Mouse (Mus musculus): ENCODE measurements around the gene Uts2r.

Gene Uts2r

DNA sequence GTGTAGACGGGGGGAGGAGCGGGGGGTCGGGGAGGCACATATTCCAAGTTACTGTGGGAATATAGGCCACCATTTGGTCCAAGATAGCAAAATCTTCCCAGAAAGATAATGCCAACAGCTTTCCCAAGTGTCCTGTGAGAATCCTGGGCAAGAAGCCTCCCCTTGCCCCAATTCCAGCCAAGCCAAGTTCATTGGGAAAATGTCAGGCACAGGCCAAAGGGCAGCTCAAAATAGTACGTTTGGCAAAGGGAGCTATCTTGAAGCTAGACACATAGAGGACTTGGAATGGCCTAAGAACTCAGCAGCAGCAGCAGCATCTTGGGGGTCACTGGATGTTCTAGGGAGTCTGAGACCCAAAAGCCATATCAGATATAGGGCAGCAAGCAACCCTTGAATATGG is 3.7 kb downstream of the Uts2r start:
- no peak for DNase-seq (ENCODE audit: low spot score)

DNA sequence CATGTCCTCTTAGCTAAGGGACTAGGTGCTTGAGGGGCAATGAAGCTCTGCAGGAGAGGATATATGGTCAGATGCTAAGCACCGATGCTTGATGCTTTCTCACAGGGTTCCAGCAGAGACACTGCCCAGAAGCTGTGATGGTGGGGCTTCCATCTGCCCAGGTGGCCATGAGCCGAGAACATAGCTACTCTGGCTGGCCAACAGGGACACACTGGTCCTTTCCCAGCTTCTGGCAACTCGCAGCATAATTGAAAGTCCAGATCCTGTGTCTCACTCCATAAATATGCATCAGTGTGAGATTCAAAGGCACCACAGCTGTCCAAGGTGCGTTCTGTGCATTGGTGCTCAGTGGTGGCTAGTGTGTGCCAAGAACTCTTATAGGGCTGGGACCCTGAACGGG is 13.1 kb downstream of the Uts2r start:
- DNase-seq (ENCODE audit: low spot score): no peak

DNA sequence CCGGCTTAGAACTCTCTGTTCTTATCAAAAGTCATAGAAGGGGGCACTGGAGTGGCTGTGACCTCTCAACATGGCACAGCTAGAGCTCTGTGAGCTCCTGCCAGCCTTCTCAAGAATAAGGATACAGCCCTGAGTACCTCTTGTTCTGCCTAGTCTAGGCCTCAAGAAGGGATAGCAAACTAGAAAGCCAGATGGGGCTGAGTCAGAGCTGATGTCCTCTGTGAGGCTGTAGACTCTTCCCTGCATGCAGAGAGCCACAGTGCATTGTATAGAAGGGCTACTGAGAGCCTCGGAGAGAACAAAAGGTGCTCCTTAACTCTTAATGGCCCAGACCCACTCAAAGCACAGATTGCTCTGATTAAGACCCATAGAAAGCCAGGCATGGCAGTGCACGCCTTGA is 14.2 kb downstream of the Uts2r start:
- no peak for DNase-seq (ENCODE audit: low spot score)

GRCm38 (mm10) chr11:121176285-121177270 is 16.5 kb downstream of the Uts2r start:
- DNase-seq (ENCODE audit: low spot score): peak; percentile 44

GRCm38 (mm10) chr11:121189681-121190080 is 29.6 kb downstream of the Uts2r start:
- peak; percentile 26 for DNase-seq (ENCODE audit: low spot score)

- DNase-seq (ENCODE audit: low spot score): no peak
Measured at GRCm38 (mm10) chr11:121192742-121193141, 32.7 kb downstream of the Uts2r start.

DNA sequence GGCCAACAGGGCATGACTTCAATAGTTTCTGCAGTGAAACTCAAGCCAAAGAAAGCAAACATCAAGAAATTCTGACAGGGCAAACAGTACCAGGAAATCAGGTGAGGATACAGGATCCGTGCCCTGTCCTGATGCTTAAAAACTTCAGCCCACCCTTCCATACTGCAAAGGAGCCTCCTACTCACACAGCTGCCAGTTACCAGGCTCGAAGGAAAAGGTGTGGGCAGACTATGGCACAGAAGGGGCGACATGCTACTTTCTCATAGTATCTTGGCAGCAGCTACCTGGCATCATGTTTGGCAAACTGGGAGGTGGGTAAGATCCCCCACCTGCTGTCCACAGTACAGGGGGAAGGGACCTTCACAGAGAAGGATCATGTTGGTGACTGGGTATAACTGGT is 33.3 kb downstream of the Uts2r start:
- DNase-seq (ENCODE audit: low spot score): no peak

GRCm38 (mm10) chr11:121198622-121199021 is 38.6 kb downstream of the Uts2r start:
- DNase-seq (ENCODE audit: low spot score): no peak

- no peak for DNase-seq (ENCODE audit: low spot score)
Measured at GRCm38 (mm10) chr11:121199851-121200250, 39.8 kb downstream of the Uts2r start.

- DNase-seq (ENCODE audit: low spot score): no peak
Measured at GRCm38 (mm10) chr11:121200781-121201180, 40.7 kb downstream of the Uts2r start.

- peak; percentile 37 for DNase-seq (ENCODE audit: low spot score)
Measured at GRCm38 (mm10) chr11:121201436-121202198, 41.5 kb downstream of the Uts2r start.

- no peak for DNase-seq (ENCODE audit: low spot score)
Measured at GRCm38 (mm10) chr11:121203859-121204160, 43.7 kb downstream of the Uts2r start.

GRCm38 (mm10) chr11:121204161-121205006 is 44.3 kb downstream of the Uts2r start, which contains the start of the genes Hexdc and Ogfod3:
Hexdc (plus strand) TSS chr11:121204433.
Ogfod3 (minus strand) TSS chr11:121204711.
- DNase-seq (ENCODE audit: low spot score): peak; percentile 90

All from ovary, postnatal 14 days (tissue).